Mouse (Mus musculus) testis, adult 2 months (tissue): Measurements from ENCODE around the gene Pim3.

Source experiments
- CTCF ChIP-seq: fragments of 200-500 bp; IDR thresholded peaks from 2 replicates; pipeline ENCODE4 v1.5.1; 2012; ENCODE audit warnings: low read depth, mild to moderate bottlenecking, inconsistent platforms, low read length, moderate library complexity; ENCODE audit not compliant: control insufficient read depth, insufficient read depth, insufficient replicate concordance
- POLR2A ChIP-seq: fragments of 200-500 bp; IDR thresholded peaks from 2 replicates; pipeline ENCODE4 v1.6.1; 2012; ENCODE audit warnings: low read depth, mild to moderate bottlenecking, inconsistent platforms, low read length, moderate library complexity; ENCODE audit not compliant: control insufficient read depth

- no peak for TF ChIP-seq CTCF
- no peak for TF ChIP-seq POLR2A
Observed at GRCm38 (mm10) chr15:88851507-88852149, 10.4 kb upstream of the Pim3 start.
